Mouse (Mus musculus) heart, postnatal 10 days (tissue): Measurements from ENCODE around the gene I830077J02Rik. TPM values are rescaled to one million over a fixed set of nuclear protein-coding genes. Genes with fewer than 3 reads are reported as not detected.

ENCODE experiments used
- total RNA-seq, 2 experiments: library from RNA; stranded (reverse); gene quantifications; 2 replicates each; pipeline ENCODE4 v1.2.3; 2021

I830077J02Rik gene
- total RNA-seq, 2 experiments from 2014 or later: 0.69 to 1.3 TPM

Other genes with a start within 250 kb of the I830077J02Rik start
- 10 to 100 TPM; 13.0 to 13.3 TPM for gene Ddx20, start 245.1 kb downstream of the I830077J02Rik start, total RNA-seq
- 10 to 100 TPM; 27.1 to 34.8 TPM for gene Inka2, start 228.1 kb downstream of the I830077J02Rik start, total RNA-seq
- gene Rap1a, start 131.3 kb downstream of the I830077J02Rik start, total RNA-seq: 100 to 1,000 TPM; 127 to 130 TPM
- under 1 TPM in 1 of 2 experiments, not detected in 1; 0.26 TPM for gene Adora3, start 61.8 kb downstream of the I830077J02Rik start, total RNA-seq
- not detected for gene Tmigd3, start 61.8 kb downstream of the I830077J02Rik start, total RNA-seq
- 10 to 100 TPM; 47.7 to 54.4 TPM for gene Wdr77, start 26.7 kb upstream of the I830077J02Rik start, total RNA-seq
- 100 to 1,000 TPM; 916 to 930 TPM for gene Atp5f1, start 27.4 kb upstream of the I830077J02Rik start, total RNA-seq
- gene Ovgp1, start 41.0 kb upstream of the I830077J02Rik start, total RNA-seq: under 1 TPM; 0.15 to 0.24 TPM
- gene Pifo, start 82.0 kb upstream of the I830077J02Rik start, total RNA-seq: not detected
- gene Chil5, start 100.2 kb upstream of the I830077J02Rik start, total RNA-seq: not detected
- gene Chia1, start 180.6 kb upstream of the I830077J02Rik start, total RNA-seq: not detected
- gene Chil3, start 234.9 kb upstream of the I830077J02Rik start, total RNA-seq: not detected